Mouse (Mus musculus) B cell, adult (primary cell): ENCODE measurements around the gene Vmn1r73. TPM values are rescaled to one million over a fixed set of nuclear protein-coding genes. Genes with fewer than 3 reads are reported as not detected.

Experiments
- total RNA-seq: library from RNA; stranded (reverse); gene quantifications from 4 replicates; pipeline ENCODE4 v1.2.4, GENCODE M21; 2023; ENCODE audit not compliant: inconsistent age

Vmn1r73 gene
- total RNA-seq = not detected in 4 replicates

DNA sequence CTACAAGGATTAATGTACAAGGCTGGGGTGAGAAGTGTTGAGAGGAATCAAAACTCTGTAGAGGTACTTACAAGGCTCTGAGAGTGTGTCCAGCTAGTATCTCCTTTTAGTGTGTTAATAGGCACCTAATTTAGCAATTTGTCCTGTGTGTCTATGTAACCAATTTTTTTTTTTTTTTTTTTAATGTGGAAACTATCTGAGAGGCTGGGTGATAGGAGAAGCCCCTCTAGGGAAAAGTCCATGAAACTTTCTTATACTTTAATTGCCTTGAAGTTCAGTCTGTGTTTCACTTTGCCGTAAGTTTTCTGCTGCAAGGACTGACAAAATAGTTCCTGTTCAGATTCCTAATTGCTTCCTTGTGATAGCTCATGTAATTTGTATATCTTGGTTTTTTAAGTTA, at the start of gene Vmn1r73:
TSS of gene Vmn1r73 (plus strand) at position 301 of the 400 bp plus-strand sequence.

Other genes with a start within 250 kb of the Vmn1r73 start
- not detected in 4 replicates for gene Zscan4-ps2, start 216.0 kb upstream of the Vmn1r73 start, total RNA-seq
- not detected in 4 replicates for gene Zscan4-ps3, start 121.0 kb upstream of the Vmn1r73 start, total RNA-seq
- gene Vmn1r72, start 50.1 kb upstream of the Vmn1r73 start, total RNA-seq = not detected in 4 replicates
- gene Vmn1r74, start 103.7 kb downstream of the Vmn1r73 start, total RNA-seq = not detected in 4 replicates
- not detected in 4 replicates for gene Vmn1r75, start 144.4 kb downstream of the Vmn1r73 start, total RNA-seq
- gene Vmn1r76, start 207.9 kb downstream of the Vmn1r73 start, total RNA-seq = not detected in 4 replicates